Mouse (Mus musculus) adrenal gland, postnatal 14 days (tissue): ENCODE data around the gene Brdt. TPM values are rescaled to one million over a fixed set of nuclear protein-coding genes. Genes with fewer than 3 reads are reported as not detected.

Experiments used
- DNase-seq: peaks from one replicate; pipeline ENCODE4 v3.0.0; 2021; ENCODE audit warnings: mixed read lengths
- long read RNA-seq, 2 experiments: library from polyadenylated mRNA; stranded (forward); transcript quantifications; one replicate each; pipeline ENCODE4 v2.0.0; 2021
- total RNA-seq: library from RNA; stranded (reverse); gene quantifications from 2 replicates; pipeline ENCODE4 v1.2.3, GENCODE M21; 2021

Gene Brdt
- 3.5 and 4.5 TPM in 2 replicates for total RNA-seq
- long read RNA-seq, experiment 1, partial matches to known transcripts, result 1 of 1 reads
- long read RNA-seq, experiment 1, other reads (novel, unspliced or antisense), result 0 of 1 reads
- long read RNA-seq, experiment 2, partial matches to known transcripts, result 0 of 1 reads
- long read RNA-seq, experiment 2, other reads (novel, unspliced or antisense), result 1 of 1 reads

- no peak for DNase-seq
Measured at GRCm38 (mm10) chr5:107330916-107331421, at the start of gene Brdt. Brdt (plus strand) TSS chr5:107331159.

- DNase-seq, result no peak
Measured at GRCm38 (mm10) chr5:107282561-107283307, 48.2 kb upstream of the Brdt start.

- DNase-seq, result no peak
Measured at GRCm38 (mm10) chr5:107283935-107284524, 46.9 kb upstream of the Brdt start.

- DNase-seq, result no peak
Measured at GRCm38 (mm10) chr5:107285563-107285962, 45.4 kb upstream of the Brdt start.

GRCm38 (mm10) chr5:107287254-107287907 lies 43.6 kb upstream of the Brdt start:
- peak; percentile 90 for DNase-seq

- no peak for DNase-seq
Measured at GRCm38 (mm10) chr5:107287908-107288267, 43.1 kb upstream of the Brdt start.

- peak; percentile 76 for DNase-seq
Measured at GRCm38 (mm10) chr5:107288427-107289233, 42.3 kb upstream of the Brdt start.

- DNase-seq, result peak; percentile 95
Measured at GRCm38 (mm10) chr5:107289234-107289764, 41.7 kb upstream of the Brdt start, which contains the start of gene Tgfbr3. Tgfbr3 (minus strand) TSS chr5:107289629.

- DNase-seq, result no peak
Measured at GRCm38 (mm10) chr5:107289986-107290385, 41.0 kb upstream of the Brdt start.

GRCm38 (mm10) chr5:107294041-107294440 lies 36.9 kb upstream of the Brdt start:
- no peak for DNase-seq

- peak; percentile 95 for DNase-seq
Measured at GRCm38 (mm10) chr5:107295061-107295816, 35.7 kb upstream of the Brdt start.

GRCm38 (mm10) chr5:107295817-107296511 lies 35.0 kb upstream of the Brdt start:
- peak; percentile 75 for DNase-seq

GRCm38 (mm10) chr5:107296512-107297322 lies 34.2 kb upstream of the Brdt start:
- DNase-seq, result no peak

GRCm38 (mm10) chr5:107298854-107299253 lies 32.1 kb upstream of the Brdt start:
- DNase-seq, result no peak

GRCm38 (mm10) chr5:107303350-107303861 lies 27.6 kb upstream of the Brdt start:
- DNase-seq, result peak; percentile 54

- DNase-seq, result no peak
Measured at GRCm38 (mm10) chr5:107304117-107304825, 26.7 kb upstream of the Brdt start.

- DNase-seq, result no peak
Measured at GRCm38 (mm10) chr5:107307432-107307831, 23.5 kb upstream of the Brdt start.

- DNase-seq, result peak; percentile 55
Measured at GRCm38 (mm10) chr5:107317141-107317540, 13.8 kb upstream of the Brdt start.
